Mouse (Mus musculus) heart, embryonic 11.5 days (tissue): ENCODE data around the gene Spdef. TPM values are rescaled to one million over a fixed set of nuclear protein-coding genes. Genes with fewer than 3 reads are reported as not detected.

ENCODE experiments used
- ATAC-seq: fragments of 200-750 bp; cut with Nextera tagmentation; replicated peaks from 2 replicates; pipeline ENCODE4 v1.8.0; 2017; ENCODE audit warnings: moderate library complexity; ENCODE audit not compliant: insufficient number of reproducible peaks, low FRiP score, low TSS enrichment
- H3K27ac ChIP-seq: fragments of 300-500 bp; sonication (generic); 2 replicates; pipeline ENCODE4 v1.5.1; 2014; ENCODE audit warnings: mild to moderate bottlenecking, low read depth, low read length
- H3K27me3 ChIP-seq: fragments of 300-500 bp; sonication (generic); 2 replicates; pipeline ENCODE4 v1.6.1; 2014; ENCODE audit warnings: mild to moderate bottlenecking, low read length, mixed read lengths; ENCODE audit not compliant: control insufficient read depth, insufficient read depth
- H3K36me3 ChIP-seq: fragments of 300-500 bp; sonication (generic); 2 replicates; pipeline ENCODE4 v1.6.1; 2014; ENCODE audit warnings: mild to moderate bottlenecking, low read length, moderate library complexity, mixed read lengths; ENCODE audit not compliant: control insufficient read depth, insufficient read depth
- H3K4me1 ChIP-seq: fragments of 300-500 bp; sonication (generic); 2 replicates; pipeline ENCODE4 v1.6.1; 2014; ENCODE audit warnings: low read length; ENCODE audit not compliant: control insufficient read depth, insufficient read depth
- H3K4me2 ChIP-seq: fragments of 300-500 bp; sonication (generic); 2 replicates; pipeline ENCODE4 v1.6.1; 2014; ENCODE audit warnings: mild to moderate bottlenecking, moderate library complexity
- H3K4me3 ChIP-seq: fragments of 300-500 bp; sonication (generic); 2 replicates; pipeline ENCODE4 v1.5.1; 2014; ENCODE audit warnings: low read depth, low read length
- H3K9ac ChIP-seq: fragments of 300-500 bp; sonication (generic); 2 replicates; pipeline ENCODE4 v1.6.1; 2014; ENCODE audit warnings: mild to moderate bottlenecking, low read depth, low read length, moderate library complexity
- H3K9me3 ChIP-seq: fragments of 300-500 bp; sonication (generic); replicated peaks from 2 replicates; pipeline ENCODE4 v1.6.1; 2016; ENCODE audit warnings: low read length; ENCODE audit not compliant: control insufficient read depth
- WGBS: fragments of 180-500 bp; shearing (Covaris S2); extraction: QIAGEN DNeasy Blood & Tissue Kit; methylation state at CpG from one replicate; pipeline ENCODE4 v1.1.7; 2014; ENCODE audit not compliant: insufficient replicate concordance; 5-methylcytosine and 5-hydroxymethylcytosine counted together
- polyA plus RNA-seq: library from polyadenylated mRNA; unstranded; fragments of >200 nt; fragmentation: Nextera tagmentation; extraction: Ambion mirVana; gene quantifications from 2 replicates; pipeline ENCODE4 v1.2.1, GENCODE M21; 2014

Spdef gene
- 0.25 and 0.26 TPM in 2 replicates for polyA plus RNA-seq

- Histone ChIP-seq H3K9ac (no peak within 1 kb of the TSS), H3K9me3 (no peaks in the 10 kb centered on the region), H3K36me3 (no peaks in the 10 kb centered on the region), H3K4me3 (no peak within 1 kb of the TSS), H3K27ac (no peak within 1 kb of the TSS), H3K4me1 (peaks cover 4% of the 10 kb centered on the region; the same call in 1 of the 2 replicates), H3K4me2 (no peak within 1 kb of the TSS), H3K27me3 (no peaks in the 10 kb centered on the region)
- 72% methylated on average over 10 of the region's 10 CpGs for WGBS
- ATAC-seq: no peak
These were observed at the start of gene Spdef for GRCm38 (mm10) chr17:27728770-27729169. TSS of gene Spdef (minus strand) at chr17:27728955.

- ATAC-seq: peak; percentile 55; the same call in 1 of the 2 replicates
These were observed 49.1 kb upstream of the Spdef start for GRCm38 (mm10) chr17:27777823-27778222.

GRCm38 (mm10) chr17:27774198-27774597 lies 45.4 kb upstream of the Spdef start:
- no peak overlapping the region for H3K4me3 ChIP-seq
- 91% methylated on average over 3 of the region's 3 CpGs for WGBS
- H3K9ac ChIP-seq: no peak overlapping the region
- no peaks in the 10 kb centered on the region for H3K27me3 ChIP-seq
- H3K36me3 ChIP-seq: no peaks in the 10 kb centered on the region
- no peak overlapping the region for H3K27ac ChIP-seq
- no peak for ATAC-seq
- peaks cover 3% of the 10 kb centered on the region; the same call in 1 of the 2 replicates for H3K4me1 ChIP-seq
- no peaks in the 10 kb centered on the region for H3K9me3 ChIP-seq
- no peak overlapping the region for H3K4me2 ChIP-seq

More at GRCm38 (mm10) chr17:27777823-27778222, 49.1 kb upstream of the Spdef start:
- Histone ChIP-seq H3K9me3 (no peaks in the 10 kb centered on the region), H3K9ac (no peak overlapping the region), H3K27me3 (no peaks in the 10 kb centered on the region), H3K4me3 (no peak overlapping the region), H3K27ac (0 out of 2 replicates have a peak overlapping the region, but pooled peaks have one; percentile 18), H3K36me3 (no peaks in the 10 kb centered on the region), H3K4me2 (no peak overlapping the region), H3K4me1 (peaks cover 8% of the 10 kb centered on the region; the same call in 1 of the 2 replicates)
- 68% methylated on average over 6 of the region's 6 CpGs for WGBS

GRCm38 (mm10) chr17:27771616-27772015 lies 42.9 kb upstream of the Spdef start:
- no peaks in the 10 kb centered on the region for H3K27me3 ChIP-seq
- H3K9ac ChIP-seq: no peak overlapping the region
- H3K4me1 ChIP-seq: no peaks in the 10 kb centered on the region
- 73% methylated on average over 6 of the region's 6 CpGs for WGBS
- H3K4me3 ChIP-seq: no peak overlapping the region
- no peak overlapping the region for H3K27ac ChIP-seq
- peaks cover 3% of the 10 kb centered on the region; the same call in 1 of the 2 replicates for H3K36me3 ChIP-seq
- no peak for ATAC-seq
- no peaks in the 10 kb centered on the region for H3K9me3 ChIP-seq
- no peak overlapping the region for H3K4me2 ChIP-seq

- WGBS: 68% methylated on average over 8 of the region's 8 CpGs
These were observed 40.2 kb upstream of the Spdef start for GRCm38 (mm10) chr17:27768817-27769542.

GRCm38 (mm10) chr17:27767543-27767942 lies 38.8 kb upstream of the Spdef start:
- Histone ChIP-seq H3K4me3 (no peak overlapping the region), H3K4me1 (no peaks in the 10 kb centered on the region), H3K27me3 (no peaks in the 10 kb centered on the region), H3K9me3 (no peaks in the 10 kb centered on the region), H3K27ac (no peak overlapping the region), H3K36me3 (peaks cover 14% of the 10 kb centered on the region), H3K4me2 (no peak overlapping the region), H3K9ac (no peak overlapping the region)
- ATAC-seq: no peak
- 72% methylated on average over 12 of the region's 12 CpGs for WGBS

More at GRCm38 (mm10) chr17:27768817-27769542, 40.2 kb upstream of the Spdef start:
- Histone ChIP-seq H3K4me1 (no peaks in the 10 kb centered on the region), H3K9me3 (no peaks in the 10 kb centered on the region), H3K27me3 (no peaks in the 10 kb centered on the region), H3K4me3 (no peak overlapping the region), H3K27ac (no peak overlapping the region), H3K36me3 (peaks cover 14% of the 10 kb centered on the region), H3K9ac (no peak overlapping the region), H3K4me2 (no peak overlapping the region)
- ATAC-seq: no peak

GRCm38 (mm10) chr17:27767120-27767519 lies 38.4 kb upstream of the Spdef start:
- ATAC-seq: no peak
- Histone ChIP-seq H3K9ac (no peak overlapping the region), H3K4me3 (no peak overlapping the region), H3K4me1 (no peaks in the 10 kb centered on the region), H3K36me3 (peaks cover 14% of the 10 kb centered on the region), H3K27ac (no peak overlapping the region), H3K27me3 (no peaks in the 10 kb centered on the region), H3K4me2 (no peak overlapping the region), H3K9me3 (no peaks in the 10 kb centered on the region)
- WGBS: 78% methylated on average over 5 of the region's 5 CpGs

GRCm38 (mm10) chr17:27765066-27765465 lies 36.3 kb upstream of the Spdef start:
- no peak overlapping the region for H3K4me3 ChIP-seq
- no peak overlapping the region for H3K4me2 ChIP-seq
- H3K4me1 ChIP-seq: 0 out of 2 replicates have a peak, but pooled peaks cover 2% of the 10 kb centered on the region
- H3K27ac ChIP-seq: no peak overlapping the region
- H3K9me3 ChIP-seq: no peaks in the 10 kb centered on the region
- 95% methylated on average over 6 of the region's 6 CpGs for WGBS
- H3K9ac ChIP-seq: no peak overlapping the region
- no peaks in the 10 kb centered on the region for H3K27me3 ChIP-seq
- ATAC-seq: no peak
- H3K36me3 ChIP-seq: peaks cover 14% of the 10 kb centered on the region
